Mouse (Mus musculus): ENCODE results near the gene Bfsp2. TPM values are rescaled to one million over a fixed set of nuclear protein-coding genes. Genes with fewer than 3 reads are reported as not detected.
A peak's percentile ranks its signal among the peaks of the same experiment; 100 is the strongest.

The Bfsp2 gene
- total and polyA plus RNA-seq, 2 experiments from 2014 or later: 2.4 to 2.6 TPM

DNA sequence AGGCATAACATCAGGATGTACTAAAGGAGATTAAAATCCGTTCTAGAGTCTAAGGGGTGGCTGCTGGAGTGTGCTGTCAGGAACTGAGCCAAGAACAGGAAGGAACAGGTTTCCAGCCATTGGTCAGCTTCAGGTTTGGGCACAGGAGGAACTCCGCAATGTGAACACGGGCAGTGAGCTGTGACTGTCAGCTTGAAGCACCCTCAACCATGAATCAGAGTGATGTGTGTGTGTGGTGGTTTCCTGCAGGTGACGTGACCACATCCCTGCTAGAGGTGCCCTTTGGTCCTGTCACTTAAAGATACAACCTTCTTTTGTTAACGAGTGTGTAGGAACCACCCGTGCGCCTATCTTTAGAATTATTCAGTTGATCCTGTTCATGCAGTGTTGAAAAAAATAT is 31.1 kb downstream of the Bfsp2 start:
- H3K4me2 ChIP-seq (ENCODE audit: low read depth): no peak overlapping the region
- ATAC-seq (no peak), DNase-seq (no peak)
- H3K27me3 ChIP-seq (ENCODE audit: insufficient read depth, low read length): no peaks in the 10 kb centered on the region
- H3K4me3 ChIP-seq (ENCODE audit: low read depth, low read length): no peak overlapping the region
- no peak overlapping the region for H3K9ac ChIP-seq
- no peak overlapping the region for H3K27ac ChIP-seq (ENCODE audit: low read depth, low read length)
- no peaks in the 10 kb centered on the region for H3K36me3 ChIP-seq (ENCODE audit: insufficient read depth)
- 85% methylated on average over 7 of the region's 7 CpGs for WGBS
- no peak for TF ChIP-seq CTCF (IDR thresholded peaks at IDR 0.05; ENCODE audit: low read depth)
- no peaks in the 10 kb centered on the region for H3K4me1 ChIP-seq (ENCODE audit: insufficient read depth)
- H3K9me3 ChIP-seq (ENCODE audit: low read length): no peaks in the 10 kb centered on the region

DNA sequence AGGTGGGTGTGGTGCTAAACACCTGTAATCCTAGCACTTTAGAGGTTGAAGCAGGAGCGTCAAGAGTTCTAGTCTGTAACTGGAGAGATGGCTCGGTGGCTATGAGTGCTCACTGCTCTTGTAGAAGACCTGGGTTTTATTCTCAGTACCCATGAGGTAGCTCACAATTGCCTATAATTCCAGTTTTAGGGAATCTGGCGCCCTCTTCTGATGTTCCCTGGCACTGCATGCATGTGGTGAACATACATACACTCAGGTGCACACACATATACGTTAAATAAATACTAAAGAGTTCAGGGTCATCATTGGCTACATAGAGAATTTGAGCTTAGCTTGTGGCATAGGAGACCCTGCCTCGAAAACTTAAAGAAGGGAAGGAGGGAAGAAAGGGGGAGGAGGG is 35.6 kb downstream of the Bfsp2 start:
- WGBS: 89% methylated on average over 5 of the region's 5 CpGs
- ATAC-seq (no peak), DNase-seq (no peak)
- Histone ChIP-seq H3K27ac (ENCODE audit: low read depth, low read length) (no peak overlapping the region), H3K9ac (no peak overlapping the region), H3K36me3 (ENCODE audit: insufficient read depth) (no peaks in the 10 kb centered on the region), H3K4me3 (ENCODE audit: low read depth, low read length) (no peak overlapping the region), H3K4me1 (ENCODE audit: insufficient read depth) (peaks cover 6% of the 10 kb centered on the region; the same call in 1 of the 2 replicates), H3K9me3 (ENCODE audit: low read length) (no peaks in the 10 kb centered on the region), H3K27me3 (ENCODE audit: insufficient read depth, low read length) (no peaks in the 10 kb centered on the region), H3K4me2 (ENCODE audit: low read depth) (no peak overlapping the region)
- no peak for TF ChIP-seq CTCF (IDR thresholded peaks at IDR 0.05; ENCODE audit: low read depth)

DNA sequence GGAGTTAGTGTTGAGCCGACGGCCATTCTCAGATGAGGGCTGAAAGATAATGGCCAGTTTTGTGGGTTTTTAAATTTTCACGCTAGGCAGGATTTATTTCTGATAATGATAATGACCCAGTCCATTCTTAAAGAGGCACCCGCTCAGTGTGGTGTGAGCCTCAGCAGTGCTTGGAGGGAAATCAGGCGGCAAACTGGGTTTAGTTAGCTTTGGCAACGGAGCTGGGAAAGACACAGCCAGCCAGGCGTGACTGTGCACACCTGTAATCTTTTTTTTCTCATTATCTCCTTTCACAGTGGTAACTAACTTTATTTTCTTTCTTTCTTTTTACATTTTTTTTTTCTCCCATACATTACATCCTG is 36.4 kb downstream of the Bfsp2 start:
- Histone ChIP-seq H3K4me3 (ENCODE audit: low read depth, low read length) (no peak overlapping the region), H3K4me1 (ENCODE audit: insufficient read depth) (peaks cover 6% of the 10 kb centered on the region; the same call in 1 of the 2 replicates), H3K9ac (no peak overlapping the region), H3K27ac (ENCODE audit: low read depth, low read length) (no peak overlapping the region), H3K27me3 (ENCODE audit: insufficient read depth, low read length) (no peaks in the 10 kb centered on the region), H3K36me3 (ENCODE audit: insufficient read depth) (no peaks in the 10 kb centered on the region), H3K4me2 (ENCODE audit: low read depth) (no peak overlapping the region), H3K9me3 (ENCODE audit: low read length) (no peaks in the 10 kb centered on the region)
- ATAC-seq (no peak), DNase-seq (no peak)
- TF ChIP-seq CTCF (IDR thresholded peaks at IDR 0.05; ENCODE audit: low read depth): no peak
- 18% methylated on average over 7 of the region's 7 CpGs for WGBS

DNA sequence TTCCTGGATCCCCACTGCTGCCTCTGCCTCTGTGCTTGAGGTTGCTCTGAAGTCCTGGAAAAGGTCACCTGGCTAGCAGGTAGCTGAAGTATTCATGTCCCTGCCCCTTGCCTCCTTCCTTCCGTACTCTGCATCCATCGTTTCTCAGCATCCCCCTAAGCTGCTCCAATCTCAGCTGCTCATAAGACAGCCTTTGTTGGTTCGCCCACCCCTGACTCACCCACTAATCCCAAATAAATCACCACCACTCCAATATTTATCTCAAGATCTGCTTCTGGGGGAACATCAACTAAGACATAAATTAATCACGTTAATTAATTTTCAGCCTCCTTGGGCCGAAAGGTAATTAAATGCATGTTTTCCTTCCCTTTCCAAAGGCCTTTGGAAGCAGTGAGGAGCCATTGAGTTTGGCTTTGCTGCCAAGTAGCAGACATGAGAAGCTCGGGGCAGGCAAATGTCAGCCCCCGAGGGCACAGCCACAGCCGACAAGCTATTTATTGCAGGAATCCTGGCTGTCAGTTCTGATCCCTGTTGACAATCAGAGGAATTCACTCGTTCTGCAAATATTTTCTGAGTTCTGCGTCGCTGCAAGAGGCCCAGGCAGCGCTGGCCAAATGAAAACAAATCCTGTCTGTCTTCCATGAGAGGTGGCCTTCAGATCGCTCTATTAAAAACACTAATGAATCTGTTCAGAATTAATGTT is 36.9 kb downstream of the Bfsp2 start:
- Histone ChIP-seq H3K9me3 (ENCODE audit: low read length) (no peaks in the 10 kb centered on the region), H3K4me2 (ENCODE audit: low read depth) (no peak overlapping the region), H3K4me3 (ENCODE audit: low read depth, low read length) (no peak overlapping the region), H3K9ac (no peak overlapping the region), H3K4me1 (ENCODE audit: insufficient read depth) (peaks cover 6% of the 10 kb centered on the region; the same call in 1 of the 2 replicates), H3K27me3 (ENCODE audit: insufficient read depth, low read length) (no peaks in the 10 kb centered on the region), H3K27ac (ENCODE audit: low read depth, low read length) (no peak overlapping the region), H3K36me3 (ENCODE audit: insufficient read depth) (no peaks in the 10 kb centered on the region)
- 10% methylated on average over 13 of the region's 13 CpGs for WGBS
- ATAC-seq (peak; percentile 27; the same call in 1 of the 2 replicates), DNase-seq (no peak)
- no peak for TF ChIP-seq CTCF (IDR thresholded peaks at IDR 0.05; ENCODE audit: low read depth)

DNA sequence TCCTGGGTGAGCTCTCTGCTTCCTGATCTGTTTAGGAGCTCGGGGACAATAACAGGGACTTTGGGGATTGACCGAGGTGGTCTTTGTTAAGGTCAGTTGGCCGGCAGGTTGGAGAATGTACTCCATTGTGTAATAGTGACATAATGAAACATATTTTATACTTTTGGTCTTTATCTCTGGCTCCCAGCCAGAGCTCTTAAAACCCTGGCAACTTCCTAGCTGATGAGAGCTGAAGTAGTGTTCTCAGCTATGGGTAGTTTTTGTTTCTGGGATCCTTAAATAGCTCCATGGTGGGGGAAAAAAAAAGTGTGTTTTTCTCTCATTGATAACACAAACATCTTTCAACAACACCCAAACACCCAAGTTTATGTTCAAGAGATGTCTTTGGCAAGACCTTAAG is 39.6 kb downstream of the Bfsp2 start:
- no peaks in the 10 kb centered on the region for H3K9me3 ChIP-seq (ENCODE audit: low read length)
- no peak for TF ChIP-seq CTCF (IDR thresholded peaks at IDR 0.05; ENCODE audit: low read depth)
- no peak overlapping the region for H3K4me3 ChIP-seq (ENCODE audit: low read depth, low read length)
- peaks cover 6% of the 10 kb centered on the region; the same call in 1 of the 2 replicates for H3K4me1 ChIP-seq (ENCODE audit: insufficient read depth)
- H3K27me3 ChIP-seq (ENCODE audit: insufficient read depth, low read length): no peaks in the 10 kb centered on the region
- no peak for ATAC-seq
- H3K36me3 ChIP-seq (ENCODE audit: insufficient read depth): no peaks in the 10 kb centered on the region
- no peak overlapping the region for H3K27ac ChIP-seq (ENCODE audit: low read depth, low read length)
- no peak overlapping the region for H3K4me2 ChIP-seq (ENCODE audit: low read depth)
- H3K9ac ChIP-seq: no peak overlapping the region
- no peak for DNase-seq
- WGBS: 42% methylated on average over 3 of the region's 3 CpGs

DNA sequence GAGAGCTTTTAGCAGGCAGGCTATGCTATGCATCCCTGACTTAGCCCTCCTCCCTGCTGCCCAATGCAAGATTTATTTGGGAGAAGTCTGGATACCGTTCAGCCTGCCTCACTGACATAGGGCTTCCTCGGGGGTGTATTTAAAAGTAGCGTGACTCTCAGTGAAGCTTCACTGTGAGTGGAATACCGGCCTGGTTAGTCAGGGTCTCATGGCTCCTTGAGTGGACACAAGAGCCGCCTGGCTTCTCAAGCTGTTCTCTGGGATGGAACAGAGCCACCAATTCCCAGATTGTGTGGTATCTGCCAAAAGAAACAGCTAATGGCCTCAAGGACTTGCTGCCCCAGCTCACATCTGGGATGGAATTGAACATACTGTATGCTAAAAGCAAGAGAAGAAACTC is 43.1 kb downstream of the Bfsp2 start:
- no peaks in the 10 kb centered on the region for H3K36me3 ChIP-seq (ENCODE audit: insufficient read depth)
- DNase-seq (no peak), ATAC-seq (no peak)
- no peaks in the 10 kb centered on the region for H3K9me3 ChIP-seq (ENCODE audit: low read length)
- 0 out of 2 replicates have a peak, but pooled peaks cover 4% of the 10 kb centered on the region for H3K4me1 ChIP-seq (ENCODE audit: insufficient read depth)
- no peak overlapping the region for H3K27ac ChIP-seq (ENCODE audit: low read depth, low read length)
- WGBS: 75% methylated on average over 5 of the region's 5 CpGs
- no peaks in the 10 kb centered on the region for H3K27me3 ChIP-seq (ENCODE audit: insufficient read depth, low read length)
- TF ChIP-seq CTCF (IDR thresholded peaks at IDR 0.05; ENCODE audit: low read depth): no peak
- no peak overlapping the region for H3K9ac ChIP-seq
- no peak overlapping the region for H3K4me3 ChIP-seq (ENCODE audit: low read depth, low read length)
- H3K4me2 ChIP-seq (ENCODE audit: low read depth): no peak overlapping the region

DNA sequence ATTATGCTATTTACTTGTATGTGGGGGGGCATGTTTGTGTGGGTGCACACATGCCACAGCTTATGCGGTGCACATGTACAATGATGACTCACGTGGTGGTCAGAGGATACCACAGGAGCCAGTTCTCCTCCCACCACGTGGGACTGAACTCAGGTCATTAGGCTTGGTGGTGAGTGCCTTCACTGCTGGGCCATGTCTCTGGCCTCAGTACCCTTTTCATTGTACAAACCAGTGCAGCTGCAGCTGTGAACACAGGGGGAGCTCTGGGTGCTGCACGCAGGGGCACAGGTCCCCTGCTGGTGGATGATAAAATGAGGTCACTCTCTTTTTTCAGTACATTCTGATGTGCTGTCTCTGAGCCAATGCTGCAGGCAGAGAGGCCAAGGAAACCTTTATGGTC is 46.1 kb downstream of the Bfsp2 start:
- ATAC-seq: no peak
- WGBS: 55% methylated on average over 4 of the region's 4 CpGs

More for the DNA sequence above, 46.1 kb downstream of the Bfsp2 start:
- Histone ChIP-seq H3K4me2 (ENCODE audit: low read depth) (no peak overlapping the region), H3K9ac (no peak overlapping the region), H3K4me1 (ENCODE audit: insufficient read depth) (0 out of 2 replicates have a peak, but pooled peaks cover 4% of the 10 kb centered on the region), H3K36me3 (ENCODE audit: insufficient read depth) (no peaks in the 10 kb centered on the region), H3K9me3 (ENCODE audit: low read length) (no peaks in the 10 kb centered on the region), H3K4me3 (ENCODE audit: low read depth, low read length) (no peak overlapping the region), H3K27ac (ENCODE audit: low read depth, low read length) (no peak overlapping the region), H3K27me3 (ENCODE audit: insufficient read depth, low read length) (no peaks in the 10 kb centered on the region)
- TF ChIP-seq CTCF (IDR thresholded peaks at IDR 0.05; ENCODE audit: low read depth): peak; percentile 57
- DNase-seq: no peak

Measured in forebrain, postnatal 0 days (tissue).